ENCODE assay signal across 15 mouse cellular contexts in genomic region chr11:76593620-76594326, GRCm38 (mm10). TPM values are rescaled to one million over a fixed set of nuclear protein-coding genes. Genes with fewer than 3 reads are reported as not detected.
DNase-seq lines count a peak whose midpoint lies in the region; ATAC-seq and TF ChIP-seq lines count a peak whose summit lies in the region.
"Had no signal": no experiment of that assay in that cellular context is flagged by ENCODE, and none has a peak within 500 bp of the region (broad histone marks: within the 10 kb centered on the region; RNA-seq: fewer than 3 reads in every experiment).

No protein-coding gene starts in this region.

- no peak overlapping the region for H3K4me2 ChIP-seq in kidney, embryonic 14.5 days (replicated peaks; ENCODE audit: low read depth, low read length)
- H3K4me2 ChIP-seq in midbrain, postnatal 0 days (ENCODE audit: low read depth, low read length, poor library complexity, severe bottlenecking): no peak overlapping the region

- no peak for TF ChIP-seq CTCF in midbrain, postnatal 0 days (IDR thresholded peaks at IDR 0.05)

- H3K27me3 ChIP-seq in kidney, embryonic 14.5 days (ENCODE audit: control insufficient read depth, insufficient read depth, low read length): no peaks in the 10 kb centered on the region
- H3K27me3 ChIP-seq in midbrain, postnatal 0 days (ENCODE audit: insufficient read depth, low read length): no peaks in the 10 kb centered on the region

- peak; percentile 82 for ATAC-seq in kidney, embryonic 14.5 days (ENCODE audit: low FRiP score, low TSS enrichment)
- peak; percentile 39; the same call in 1 of the 2 replicates for ATAC-seq in neutrophil, adult 5-6 weeks (ENCODE audit: extremely low read depth, insufficient number of reproducible peaks, low FRiP score, poor library complexity, severe bottlenecking)
- ATAC-seq in midbrain, postnatal 0 days (ENCODE audit: low FRiP score): no peak
- ATAC-seq: forebrain, embryonic 14.5 days; hindbrain, embryonic 16.5 days had no signal

- H3K36me3 ChIP-seq in kidney, embryonic 14.5 days (ENCODE audit: control insufficient read depth, insufficient read depth, low read length): no peaks in the 10 kb centered on the region
- no peaks in the 10 kb centered on the region for H3K36me3 ChIP-seq in midbrain, postnatal 0 days (ENCODE audit: insufficient read depth, low read length)
- H3K36me3 ChIP-seq: limb, embryonic 10.5 days had no signal

- WGBS in kidney, embryonic 14.5 days: 31% methylated on average over 4 of the region's 4 CpGs
- WGBS in midbrain, postnatal 0 days: 55% methylated on average over 4 of the region's 4 CpGs

- H3K4me1 ChIP-seq in kidney, embryonic 14.5 days (ENCODE audit: control insufficient read depth, insufficient read depth, low read length): peaks cover 11% of the 10 kb centered on the region; the same call in 1 of the 2 replicates
- H3K4me1 ChIP-seq in midbrain, postnatal 0 days (ENCODE audit: insufficient read depth, low read length): no peaks in the 10 kb centered on the region

- H3K27ac ChIP-seq in kidney, embryonic 14.5 days (ENCODE audit: low read depth, low read length): peak overlapping the region; percentile 76
- no peak overlapping the region for H3K27ac ChIP-seq in midbrain, postnatal 0 days (ENCODE audit: low read depth, low read length)
- H3K27ac ChIP-seq: layer of hippocampus, adult 2 months; limb, embryonic 10.5 days had no signal

- peak overlapping the region; percentile 0; the same call in 1 of the 2 replicates for H3K9ac ChIP-seq in kidney, embryonic 14.5 days (ENCODE audit: low read depth, low read length)
- no peak overlapping the region for H3K9ac ChIP-seq in midbrain, postnatal 0 days (replicated peaks; ENCODE audit: low read length, poor library complexity, severe bottlenecking)

- no peak for DNase-seq in kidney, adult 11 months
- peak; percentile 72 for DNase-seq in MEL-GATA-1-ER (ENCODE audit: extremely low read depth, low read depth)
- DNase-seq in liver: peak; percentile 36
- DNase-seq in layer of hippocampus, adult 9-11 months: no peak
- no peak for DNase-seq in midbrain, postnatal 0 days (ENCODE audit: low spot score)
- no peak for DNase-seq in cerebellum, postnatal 25 days
- DNase-seq: heart, adult 11 months; lung, postnatal 14 days; right cerebral cortex, adult 18-20 months had no signal

- H3K4me3 ChIP-seq in kidney, embryonic 14.5 days (ENCODE audit: low read length): no peak overlapping the region
- no peak overlapping the region for H3K4me3 ChIP-seq in midbrain, postnatal 0 days (ENCODE audit: low read depth, low read length)
- H3K4me3 ChIP-seq: layer of hippocampus, adult 2 months; limb, embryonic 10.5 days had no signal

- no peaks in the 10 kb centered on the region for H3K9me3 ChIP-seq in kidney, embryonic 14.5 days (ENCODE audit: control insufficient read depth, low read length)
- no peaks in the 10 kb centered on the region for H3K9me3 ChIP-seq in midbrain, postnatal 0 days (ENCODE audit: low read length)
- H3K9me3 ChIP-seq: limb, embryonic 10.5 days had no signal

RNA-seq across cellular contexts. Expression of gene Abr, which starts 28.3 kb away (rescaled TPM):
- polyA plus RNA-seq in kidney, embryonic 14.5 days (2014; fragmentation: Nextera tagmentation; extraction: Ambion mirVana): 31.8 and 57.7 TPM in 2 replicates
- 150 and 151 TPM in 2 replicates for total RNA-seq in neutrophil, adult 5-6 weeks (2017)
- total RNA-seq in midbrain, postnatal 0 days (2014; rRNA removed): 243 and 250 TPM in 2 replicates
- 99.4 and 102 TPM in 2 replicates for polyA plus RNA-seq in midbrain, postnatal 0 days (2015; fragmentation: Nextera tagmentation; extraction: Ambion mirVana)

Comparison
In these comparisons a context has a peak if more than half of its experiments do, and no peak if none do; other contexts are left out.
1. DNase-seq: peak in MEL-GATA-1-ER (single experiment) and liver (single experiment); none in kidney, adult 11 months (single experiment), layer of hippocampus, adult 9-11 months (single experiment), midbrain, postnatal 0 days (single experiment) and cerebellum, postnatal 25 days (0 of 2).